8 mouse cellular contexts compared by ENCODE assay signal in the genomic region with DNA sequence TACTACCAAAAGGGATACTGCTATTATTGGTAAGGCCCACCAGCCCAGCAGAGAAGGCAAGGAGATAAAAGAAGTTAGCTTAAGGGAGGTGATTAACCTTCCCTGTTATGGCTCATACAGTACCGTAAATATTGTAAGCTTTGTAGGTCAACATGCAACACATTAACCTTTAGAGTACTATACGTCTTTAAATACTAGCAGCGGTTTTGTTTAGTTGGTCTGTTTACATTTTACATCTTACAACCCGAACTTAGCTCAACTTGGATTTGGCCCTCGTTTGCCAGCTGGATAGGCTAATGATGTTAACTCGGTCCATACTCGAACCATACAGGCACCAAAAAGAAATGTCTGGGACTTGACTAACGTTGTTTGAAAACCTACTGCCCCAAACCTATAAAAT. TPM values are rescaled to one million over a fixed set of nuclear protein-coding genes. Genes with fewer than 3 reads are reported as not detected.
DNase-seq lines count a peak whose midpoint lies in the region; ATAC-seq and TF ChIP-seq lines count a peak whose summit lies in the region.

No protein-coding gene starts in this region.

- H3K9ac ChIP-seq in kidney, postnatal 0 days (ENCODE audit: low read depth, low read length): peak overlapping the region; percentile 65
- peak overlapping the region; percentile 46 for H3K9ac ChIP-seq in hindbrain, embryonic 14.5 days
- peak overlapping the region; percentile 57 for H3K9ac ChIP-seq in midbrain, embryonic 14.5 days (replicated peaks; ENCODE audit: low read length)

- 5% methylated on average over 8 of the region's 8 CpGs for WGBS in kidney, postnatal 0 days
- WGBS in hindbrain, embryonic 14.5 days: 14% methylated on average over 8 of the region's 8 CpGs
- 18% methylated on average over 8 of the region's 8 CpGs for WGBS in midbrain, embryonic 14.5 days

- no peak for DNase-seq in kidney, postnatal 0 days (ENCODE audit: low spot score)
- DNase-seq in kidney, adult 18-20 months: no peak
- DNase-seq in hindbrain, embryonic 14.5 days (ENCODE audit: low spot score): no peak
- no peak for DNase-seq in midbrain, embryonic 14.5 days
- no peak for DNase-seq in adrenal gland, postnatal 36 days
- no peak for DNase-seq in yolk sac, embryonic 10.5 days (ENCODE audit: low spot score)
- DNase-seq in layer of hippocampus, postnatal 25 days (ENCODE audit: extremely low spot score in 1 of 2, low spot score in 1 of 2): no peak

- no peak for ATAC-seq in kidney, postnatal 0 days (replicated peaks; ENCODE audit: low FRiP score, low read depth)
- ATAC-seq in hindbrain, embryonic 14.5 days (ENCODE audit: low FRiP score): no peak
- ATAC-seq in midbrain, embryonic 14.5 days (ENCODE audit: low FRiP score, low TSS enrichment): no peak

- TF ChIP-seq POLR2A in cortical plate, adult 2 months (IDR thresholded peaks at IDR 0.05; ENCODE audit: extremely low read depth, insufficient read depth, low read length): no peak

- H3K36me3 ChIP-seq in kidney, postnatal 0 days (ENCODE audit: insufficient read depth, low read length): no peaks in the 10 kb centered on the region
- no peaks in the 10 kb centered on the region for H3K36me3 ChIP-seq in hindbrain, embryonic 14.5 days (replicated peaks; ENCODE audit: control insufficient read depth, insufficient read depth)
- H3K36me3 ChIP-seq in midbrain, embryonic 14.5 days (ENCODE audit: control insufficient read depth, insufficient read depth, low read length): no peaks in the 10 kb centered on the region

- no peaks in the 10 kb centered on the region for H3K27me3 ChIP-seq in kidney, postnatal 0 days (ENCODE audit: insufficient read depth, low read length)
- H3K27me3 ChIP-seq in hindbrain, embryonic 14.5 days (ENCODE audit: control insufficient read depth, insufficient read depth, low read length): no peaks in the 10 kb centered on the region
- no peaks in the 10 kb centered on the region for H3K27me3 ChIP-seq in midbrain, embryonic 14.5 days (ENCODE audit: control insufficient read depth, insufficient read depth, low read length)

- peak overlapping the region; percentile 74 for H3K4me3 ChIP-seq in kidney, postnatal 0 days (replicated peaks; ENCODE audit: low read depth, low read length)
- peak overlapping the region; percentile 44 for H3K4me3 ChIP-seq in cortical plate, adult 2 months (ENCODE audit: insufficient read depth, low read length)
- peak overlapping the region; percentile 60 for H3K4me3 ChIP-seq in hindbrain, embryonic 14.5 days (replicated peaks; ENCODE audit: low read length)
- peak overlapping the region; percentile 71 for H3K4me3 ChIP-seq in midbrain, embryonic 14.5 days (replicated peaks; ENCODE audit: low read depth, low read length)

- H3K4me1 ChIP-seq in kidney, postnatal 0 days (replicated peaks; ENCODE audit: insufficient read depth, low read length): no peaks in the 10 kb centered on the region; the same call in 1 of the 2 replicates
- H3K4me1 ChIP-seq in cortical plate, adult 2 months (ENCODE audit: control insufficient read depth, insufficient read depth, low read length): peaks cover 1% of the 10 kb centered on the region; the same call in 1 of the 2 replicates
- peaks cover 19% of the 10 kb centered on the region for H3K4me1 ChIP-seq in hindbrain, embryonic 14.5 days (replicated peaks; ENCODE audit: control insufficient read depth, insufficient read depth, low read length)
- H3K4me1 ChIP-seq in midbrain, embryonic 14.5 days (ENCODE audit: control insufficient read depth, insufficient read depth, low read length): peaks cover 10% of the 10 kb centered on the region

- H3K27ac ChIP-seq in kidney, postnatal 0 days: peak overlapping the region; percentile 63; the same call in 1 of the 2 replicates
- H3K27ac ChIP-seq in cortical plate, adult 2 months (ENCODE audit: insufficient read depth, low read length): no peak overlapping the region
- H3K27ac ChIP-seq in hindbrain, embryonic 14.5 days: no peak overlapping the region
- no peak overlapping the region for H3K27ac ChIP-seq in midbrain, embryonic 14.5 days (replicated peaks; ENCODE audit: low read depth, low read length)

- peak overlapping the region; percentile 95 for H3K4me2 ChIP-seq in kidney, postnatal 0 days (ENCODE audit: low read length)
- H3K4me2 ChIP-seq in hindbrain, embryonic 14.5 days (replicated peaks): peak overlapping the region; percentile 62
- H3K4me2 ChIP-seq in midbrain, embryonic 14.5 days (ENCODE audit: low read length): peak overlapping the region; percentile 96

- no peak for TF ChIP-seq CTCF in kidney, postnatal 0 days (IDR thresholded peaks at IDR 0.05; ENCODE audit: low read depth)
- TF ChIP-seq CTCF in cortical plate, adult 2 months (IDR thresholded peaks at IDR 0.05; ENCODE audit: extremely low read depth, insufficient read depth, low read length): no peak

- no peaks in the 10 kb centered on the region for H3K9me3 ChIP-seq in kidney, postnatal 0 days (replicated peaks; ENCODE audit: low read length)
- no peaks in the 10 kb centered on the region for H3K9me3 ChIP-seq in hindbrain, embryonic 14.5 days (ENCODE audit: control insufficient read depth, low read length)
- no peaks in the 10 kb centered on the region for H3K9me3 ChIP-seq in midbrain, embryonic 14.5 days (ENCODE audit: control insufficient read depth, low read length)

RNA-seq across cellular contexts. Expression of a gene that starts 0.6 kb away (rescaled TPM):
- 12.7 and 14.3 TPM in 2 replicates for polyA plus RNA-seq in kidney, postnatal 0 days (2015; fragmentation: Nextera tagmentation; extraction: Ambion mirVana)
- 4.6 and 5.0 TPM in 2 replicates for polyA plus RNA-seq in cortical plate, adult 2 months (2012; rRNA removed)
- polyA plus RNA-seq in hindbrain, embryonic 14.5 days (2014; fragmentation: Nextera tagmentation; extraction: Ambion mirVana): 9.9 TPM in 2 replicates
- 6.0 and 8.4 TPM in 2 replicates for polyA plus RNA-seq in midbrain, embryonic 14.5 days (2014; fragmentation: Nextera tagmentation; extraction: Ambion mirVana)
- 1 to 10 TPM; 5.8 to 8.0 TPM for total RNA-seq in adrenal gland, postnatal 36 days (2021)
- total RNA-seq in layer of hippocampus, postnatal 25 days (2021): 1 to 10 TPM; 6.8 to 7.1 TPM

RNA-seq across cellular contexts. Expression of a gene that starts 59.3 kb away (rescaled TPM):
- polyA plus RNA-seq in kidney, postnatal 0 days (2015; fragmentation: Nextera tagmentation; extraction: Ambion mirVana): 1.7 and 2.0 TPM in 2 replicates
- polyA plus RNA-seq in cortical plate, adult 2 months (2012; rRNA removed): 6.3 and 6.7 TPM in 2 replicates
- polyA plus RNA-seq in hindbrain, embryonic 14.5 days (2014; fragmentation: Nextera tagmentation; extraction: Ambion mirVana): 6.1 and 8.0 TPM in 2 replicates
- 4.1 and 5.0 TPM in 2 replicates for polyA plus RNA-seq in midbrain, embryonic 14.5 days (2014; fragmentation: Nextera tagmentation; extraction: Ambion mirVana)
- total RNA-seq in adrenal gland, postnatal 36 days (2021): under 1 TPM; 0.63 to 0.82 TPM
- 1 to 10 TPM; 3.4 to 3.7 TPM for total RNA-seq in layer of hippocampus, postnatal 25 days (2021)
